Mouse (Mus musculus): Measurements from ENCODE around the gene Cux1.

GRCm38 (mm10) chr5:136334051-136334450 is 233.2 kb downstream of the Cux1 start:
- TF ChIP-seq CTCF (IDR thresholded peaks at IDR 0.05; ENCODE audit: extremely low read depth, insufficient read depth, insufficient read length, insufficient replicate concordance) = no peak
- no peak for TF ChIP-seq POLR2A (IDR thresholded peaks at IDR 0.05; ENCODE audit: low read depth, low read length)
